Mouse (Mus musculus) erythroblast, adult 5-6 weeks (primary cell): ENCODE data around the gene Ubr2. TPM values are rescaled to one million over a fixed set of nuclear protein-coding genes. Genes with fewer than 3 reads are reported as not detected.

Source experiments
- ATAC-seq: replicated peaks from 2 replicates; pipeline ENCODE4 v1.8.0; 2016; ENCODE audit warnings: moderate number of reproducible peaks, mild to moderate bottlenecking, moderate TSS enrichment, inconsistent platforms; ENCODE audit not compliant: poor library complexity, low FRiP score, severe bottlenecking
- total RNA-seq, 2 experiments: library from RNA; stranded (forward) in 1 of 2; stranded (reverse) in 1 of 2; fragments of 150-400 nt in 1 of 2; fragments of 200-764, 138-1000 nt in 1 of 2; gene quantifications; 2 replicates each; pipeline versions ENCODE4 v1.2.3 to v1.2.4; 2015 to 2017; ENCODE audit warnings: low replicate concordance in 2 of 2

Gene Ubr2
- total RNA-seq, 2 experiments from 2014 or later, result 51.5 to 91.1 TPM

DNA sequence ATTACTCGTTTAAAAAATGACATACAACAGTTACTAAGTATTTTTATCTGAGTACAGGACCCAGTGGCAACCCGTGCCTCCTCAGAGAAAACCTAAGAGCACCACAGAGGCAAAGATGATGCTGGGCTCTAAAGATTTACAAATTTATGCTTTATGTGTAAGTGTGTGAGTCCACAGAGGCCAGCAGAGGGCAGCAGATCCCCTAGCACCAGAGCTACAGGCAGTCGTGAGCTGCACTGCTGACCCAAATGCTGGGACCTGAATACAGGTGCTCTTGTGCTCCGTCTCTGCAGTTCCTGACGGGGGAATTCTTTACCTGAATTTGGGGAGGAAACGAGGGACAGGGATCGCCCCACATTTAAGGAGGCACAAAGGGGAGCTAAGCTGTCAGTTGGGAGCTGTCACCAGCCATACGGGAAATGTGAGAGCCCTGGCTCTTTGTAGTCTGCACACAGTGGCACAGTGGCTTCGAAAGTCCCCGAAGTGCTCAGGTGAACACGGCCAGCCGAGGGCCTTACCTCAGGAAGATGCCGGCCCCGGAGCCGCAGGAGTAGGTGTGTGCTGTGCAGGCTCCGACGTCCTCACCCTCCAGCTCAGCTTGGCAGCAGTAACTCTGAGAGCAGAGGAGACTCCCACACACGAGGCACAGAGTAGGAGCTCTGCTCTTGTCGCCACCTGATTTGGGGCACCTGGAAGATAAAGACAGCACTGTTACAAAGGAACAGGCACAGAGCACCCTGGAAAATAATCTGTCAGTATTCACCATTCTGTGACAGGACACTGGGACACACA, 76.6 kb downstream of the Ubr2 start:
- ATAC-seq, result peak; percentile 59

DNA sequence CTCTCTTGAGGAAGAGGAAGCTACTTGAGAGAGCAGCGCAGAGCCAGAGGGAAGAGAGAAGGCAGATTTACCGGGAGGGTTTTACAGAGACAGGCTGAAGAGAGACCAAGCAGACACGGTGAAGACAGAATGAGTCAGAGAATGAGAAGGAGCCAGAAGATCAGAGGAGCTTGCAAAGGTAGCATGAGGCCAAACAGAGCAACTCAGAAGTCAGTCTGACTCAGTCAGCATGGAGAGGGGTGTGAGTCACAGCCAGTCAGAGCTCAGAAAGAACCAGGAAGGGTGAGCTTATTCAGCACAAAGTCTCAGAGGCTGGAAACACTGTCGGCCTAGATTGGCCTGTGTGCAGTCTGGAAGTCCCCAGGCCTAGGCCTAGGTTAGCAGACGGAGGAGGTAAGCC, 77.4 kb downstream of the Ubr2 start:
- ATAC-seq, result no peak

DNA sequence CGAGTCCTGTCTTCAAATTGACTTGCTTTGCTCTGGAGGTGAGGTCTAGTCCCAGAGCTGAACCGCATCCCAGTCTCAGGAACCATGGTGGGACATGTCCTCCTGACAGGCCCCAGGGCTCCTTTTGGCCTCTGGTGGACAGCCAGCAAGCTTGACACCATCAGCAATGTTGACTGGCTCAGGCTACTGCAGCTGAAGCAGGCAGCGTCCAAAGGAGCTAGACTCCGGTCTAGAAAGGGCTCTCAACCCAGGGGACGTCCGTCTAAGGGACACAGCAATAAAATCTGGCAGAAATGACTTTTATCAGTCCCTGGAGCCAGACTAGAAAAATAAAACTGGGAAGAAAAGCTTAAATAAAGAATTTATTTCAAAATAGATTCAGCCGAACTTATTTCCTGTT, 80.5 kb downstream of the Ubr2 start:
- no peak for ATAC-seq

DNA sequence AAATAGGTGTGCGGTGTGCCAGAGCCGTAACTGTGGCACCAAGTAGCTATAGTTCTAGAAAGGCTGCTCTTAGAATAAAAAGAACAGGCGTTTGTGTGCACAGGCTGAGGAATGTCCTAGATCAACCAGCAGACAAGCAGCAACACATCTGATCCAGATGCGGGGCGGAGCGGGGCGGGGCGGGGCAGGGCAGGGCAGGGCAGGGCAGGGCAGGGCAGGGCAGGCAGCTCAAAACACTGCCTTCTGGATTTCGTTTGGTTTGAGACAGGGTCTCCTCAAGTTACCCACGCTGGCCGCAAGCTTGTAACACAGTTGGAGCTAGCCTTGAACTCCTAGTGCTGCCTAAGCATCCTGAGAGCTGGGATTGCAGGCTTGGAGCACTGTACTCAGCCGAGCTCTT, 81.1 kb downstream of the Ubr2 start:
- no peak for ATAC-seq

DNA sequence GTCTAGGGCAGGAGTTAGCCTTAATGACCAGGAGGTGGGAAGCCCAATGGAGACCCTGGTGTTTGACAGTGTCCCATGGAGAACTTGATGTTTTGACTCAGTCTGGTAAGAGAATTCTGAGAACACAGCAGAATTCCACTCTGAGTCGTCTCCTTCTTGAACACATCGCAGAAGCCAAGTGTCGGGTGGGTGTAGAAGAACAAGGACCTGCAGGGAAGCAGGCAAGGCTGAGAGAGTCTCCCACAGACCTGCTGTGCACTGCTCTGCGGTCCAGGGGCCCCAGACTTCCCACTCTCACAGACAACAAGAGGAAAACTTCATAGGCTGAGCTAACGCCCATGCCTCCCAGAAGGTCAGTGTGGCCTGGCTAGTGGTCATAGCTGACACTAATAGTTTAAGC, 82.6 kb downstream of the Ubr2 start:
- ATAC-seq, result no peak

DNA sequence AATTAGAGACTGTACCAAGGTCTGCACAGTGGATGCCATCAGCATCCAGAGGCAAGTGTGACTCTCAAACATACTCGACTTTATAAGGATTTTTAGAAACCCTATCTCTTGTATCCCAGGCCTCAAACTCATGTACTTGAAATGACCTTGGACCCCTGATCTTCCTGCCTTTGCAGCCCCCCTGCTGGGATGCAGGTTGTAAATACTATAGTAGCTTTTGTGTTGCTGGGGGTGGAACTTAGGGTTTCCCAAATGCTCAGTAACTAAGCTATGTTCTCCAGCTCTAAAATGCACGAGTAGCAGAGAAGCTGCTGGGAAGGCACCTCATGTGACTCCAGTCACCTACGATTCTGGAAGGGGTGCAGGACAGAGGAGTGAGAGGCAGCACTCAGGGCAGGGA, 83.4 kb downstream of the Ubr2 start:
- no peak for ATAC-seq

DNA sequence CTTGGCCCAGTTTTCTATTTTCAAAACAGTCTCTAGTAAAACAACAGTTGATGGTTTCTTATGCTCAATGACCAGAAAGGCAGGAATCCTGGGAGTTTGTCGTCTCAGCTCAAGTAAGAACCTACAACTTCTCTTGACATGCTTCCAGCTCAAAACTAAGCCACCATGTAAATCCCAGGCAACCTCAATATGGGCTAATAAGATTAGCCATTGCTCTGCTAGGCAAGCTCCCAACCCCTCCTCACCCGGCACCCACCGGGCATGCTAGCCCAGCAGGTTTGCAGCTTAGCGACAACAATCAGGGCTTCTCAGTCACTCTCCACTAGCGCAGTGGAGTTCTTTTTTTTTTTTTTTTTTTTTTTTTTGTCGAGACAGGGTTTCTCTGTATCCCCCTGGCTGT, 84.2 kb downstream of the Ubr2 start:
- no peak for ATAC-seq

DNA sequence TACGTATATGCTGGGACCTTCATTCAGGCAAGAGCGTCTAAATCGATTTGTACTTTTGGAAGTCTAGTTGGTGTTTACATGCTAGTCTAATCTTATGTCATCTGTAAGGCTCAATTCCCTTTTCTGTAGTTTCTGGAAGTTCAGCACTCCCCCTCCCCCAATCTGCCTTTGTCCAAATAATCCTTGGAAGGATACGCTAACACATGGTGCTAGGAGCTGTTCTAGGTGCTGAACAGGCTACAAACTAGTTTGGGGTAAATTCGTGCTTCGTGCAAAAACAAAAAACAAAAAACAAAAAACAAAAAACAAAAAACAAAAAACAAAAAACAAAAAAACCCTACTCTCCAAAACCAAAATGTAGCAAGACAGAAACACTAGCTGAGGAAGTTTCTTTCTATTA, 89.5 kb downstream of the Ubr2 start:
- ATAC-seq, result no peak

DNA sequence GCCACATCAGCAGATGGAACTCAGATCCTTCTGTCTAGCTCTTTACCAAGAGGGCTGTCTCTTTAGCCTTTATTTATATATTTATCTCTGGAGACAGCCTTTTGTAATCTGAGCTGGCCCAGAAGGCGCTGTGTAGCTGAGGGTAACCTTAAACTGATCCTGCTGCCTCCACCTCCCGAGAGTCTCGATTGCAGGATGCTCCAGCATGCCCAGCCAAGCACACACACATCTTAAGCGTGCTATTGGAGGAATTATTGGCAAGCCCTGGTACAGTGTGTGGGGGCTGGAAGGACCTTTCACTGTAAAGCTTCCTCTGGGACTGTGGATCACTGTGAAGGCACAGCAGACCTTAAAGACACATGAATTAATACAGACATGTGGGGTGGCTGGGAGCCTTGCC, 91.4 kb downstream of the Ubr2 start:
- no peak for ATAC-seq

DNA sequence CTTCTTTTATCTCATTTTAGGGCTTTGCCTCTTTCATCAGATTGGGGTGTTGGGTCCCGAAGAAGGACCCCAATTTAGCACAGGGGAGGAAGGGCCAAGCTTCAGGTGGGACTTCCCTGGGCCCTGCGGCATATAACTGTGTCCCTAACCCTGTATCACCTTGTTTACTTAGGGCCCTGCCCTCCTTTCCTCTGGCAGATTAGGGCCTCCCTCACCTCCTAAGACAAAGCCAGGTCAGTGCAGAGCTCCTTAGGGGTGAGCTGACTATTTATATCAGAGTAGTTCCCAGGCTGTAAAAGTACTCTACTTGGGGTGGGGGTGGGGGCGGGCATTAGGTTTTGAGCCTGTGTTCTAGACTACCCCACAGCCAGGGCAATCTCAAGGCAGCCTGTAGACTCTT, 95.2 kb downstream of the Ubr2 start:
- ATAC-seq, result no peak

DNA sequence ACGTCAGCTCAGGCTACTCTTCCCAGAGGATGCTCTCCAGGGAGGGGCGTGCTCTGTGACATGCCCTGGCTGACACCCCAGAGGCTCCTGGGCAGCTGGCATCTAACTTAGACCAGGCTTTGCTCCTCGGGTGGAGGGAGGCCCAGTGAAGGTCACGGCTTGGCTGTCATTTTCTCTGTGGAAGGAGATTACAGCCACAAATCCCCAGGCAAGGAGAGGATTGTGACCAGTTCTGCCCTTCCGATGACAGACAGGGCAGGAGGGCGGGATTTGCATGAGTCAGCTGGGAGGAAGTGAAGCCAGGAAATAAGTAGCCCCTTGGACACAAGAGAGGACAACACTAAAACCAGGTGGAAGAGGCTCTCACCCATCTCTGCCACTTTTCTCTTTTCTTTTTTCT, 98.0 kb downstream of the Ubr2 start:
- ATAC-seq, result no peak

DNA sequence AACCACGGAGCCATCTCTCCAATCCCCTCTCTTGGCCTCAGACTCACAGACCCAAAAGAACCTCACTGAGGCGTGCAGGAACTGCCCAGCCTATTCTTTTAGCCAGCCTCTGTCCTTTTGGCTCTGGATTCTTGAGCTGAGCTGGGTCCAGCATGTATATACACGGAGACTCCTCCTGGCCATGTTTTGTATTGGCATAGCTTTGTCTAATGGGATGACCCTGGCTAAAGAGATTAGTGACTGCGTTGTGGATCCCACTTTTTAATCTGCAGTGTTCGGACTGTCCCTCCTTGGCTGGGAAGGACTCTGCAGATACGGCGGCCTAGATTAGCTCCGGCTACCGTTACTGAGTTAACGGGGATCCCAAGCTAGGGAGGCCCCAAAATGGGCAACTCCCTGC, 100.2 kb downstream of the Ubr2 start, which contains the start of gene Prph2:
Gene Prph2 (plus strand): TSS at position 274 of the 400 bp plus-strand sequence.
- no peak for ATAC-seq

DNA sequence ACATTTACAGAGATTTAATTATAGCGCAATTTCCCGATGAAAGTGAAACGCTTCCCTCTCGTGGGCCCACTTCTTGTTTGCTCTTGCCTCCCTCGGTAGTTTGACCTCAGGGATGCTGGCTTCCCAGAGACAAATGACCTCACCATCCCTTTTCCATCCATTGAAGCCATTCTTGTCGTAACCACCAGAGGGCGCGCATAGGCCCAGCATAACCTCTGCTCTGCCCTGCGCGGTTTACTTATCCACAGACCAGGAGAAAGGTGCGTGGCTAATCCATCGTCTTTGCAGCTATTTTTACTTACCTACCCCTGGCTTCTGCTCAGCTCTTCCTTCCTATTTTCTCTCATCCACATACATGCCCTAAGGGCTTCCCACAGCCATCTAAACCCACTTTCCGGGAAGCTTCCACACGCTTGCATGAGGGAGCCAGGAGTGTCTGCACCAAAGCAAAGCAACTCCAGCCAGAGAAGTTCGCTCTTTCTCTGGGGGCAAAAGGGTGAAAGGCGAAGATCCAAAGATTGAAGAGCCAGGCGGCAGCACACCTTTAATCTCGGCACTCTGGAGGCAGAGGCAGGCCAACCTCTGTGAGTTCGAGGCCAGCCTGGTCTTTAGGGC, 106.4 kb downstream of the Ubr2 start:
- ATAC-seq, result peak; percentile 98

DNA sequence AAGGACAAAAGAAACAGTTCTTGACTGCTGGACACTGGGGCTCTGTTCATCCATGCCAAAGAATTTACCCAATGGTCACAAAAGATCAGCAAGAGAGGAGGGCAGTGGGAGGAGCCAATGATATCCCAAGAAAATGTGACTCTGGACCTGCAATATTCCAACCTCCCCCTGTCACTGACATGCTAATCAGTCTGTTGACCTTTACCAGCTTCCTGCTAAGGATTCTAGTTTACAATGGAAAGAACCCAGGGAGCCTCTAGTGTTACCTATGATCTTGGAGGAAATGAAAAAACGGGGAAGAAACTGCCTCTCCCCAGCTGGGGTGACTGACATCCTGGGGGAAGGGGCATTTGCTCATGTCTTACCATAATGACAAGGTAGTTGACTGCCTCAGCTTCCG, 109.4 kb downstream of the Ubr2 start:
- ATAC-seq, result no peak

DNA sequence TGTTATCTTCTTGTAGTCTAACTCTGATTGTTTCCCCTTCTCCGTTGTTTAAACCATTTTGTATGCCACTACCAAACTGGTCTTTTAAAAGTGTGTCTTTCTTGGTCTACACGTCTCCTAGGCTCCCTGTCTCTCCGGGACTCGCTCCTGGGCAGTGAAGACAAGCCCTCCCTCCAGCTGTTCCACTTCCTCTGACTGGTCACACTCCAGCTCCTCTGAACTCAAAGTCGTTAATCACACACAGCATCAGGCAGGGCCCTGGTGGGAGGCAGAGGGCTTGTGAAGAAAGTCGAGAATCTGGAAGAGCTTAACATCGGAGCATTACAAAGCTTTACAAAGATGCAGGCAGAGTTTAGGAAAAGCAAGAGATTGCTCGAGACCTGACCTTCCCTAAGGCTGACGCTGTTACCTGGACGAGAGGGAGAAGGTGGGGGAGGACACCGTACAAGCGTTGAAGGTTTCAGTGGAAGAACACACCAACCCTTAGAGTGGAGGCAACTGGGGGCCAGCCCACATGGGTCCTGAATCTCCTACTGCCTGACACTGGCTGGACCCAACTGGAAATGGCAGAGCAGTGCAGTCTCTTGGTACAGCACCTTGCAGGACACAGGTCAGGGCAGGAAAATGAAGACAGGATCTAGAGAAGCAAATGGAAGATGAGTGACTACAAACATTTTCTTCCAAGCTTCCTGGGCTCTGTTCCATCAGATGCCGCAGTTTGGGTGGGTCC, 113.0 kb downstream of the Ubr2 start:
- ATAC-seq, result no peak

DNA sequence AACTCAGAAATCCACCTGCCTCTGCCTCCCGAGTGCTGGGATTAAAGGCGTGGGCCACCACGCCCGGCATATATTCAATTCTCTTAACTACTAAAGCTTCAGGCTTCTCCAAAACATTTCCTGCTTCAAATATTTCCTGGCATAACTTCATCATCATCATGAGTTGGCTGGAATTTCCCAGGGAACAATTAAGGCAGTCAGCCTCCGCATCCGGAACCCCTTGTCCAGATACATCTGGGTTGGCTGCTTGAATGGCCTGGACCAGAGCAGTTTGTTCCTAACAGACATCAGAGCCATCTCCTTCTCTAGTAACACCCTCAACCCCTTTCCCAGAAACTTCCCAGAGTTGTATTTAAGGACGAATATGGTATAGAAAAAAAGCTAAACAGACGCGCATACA, 114.9 kb downstream of the Ubr2 start:
- no peak for ATAC-seq

DNA sequence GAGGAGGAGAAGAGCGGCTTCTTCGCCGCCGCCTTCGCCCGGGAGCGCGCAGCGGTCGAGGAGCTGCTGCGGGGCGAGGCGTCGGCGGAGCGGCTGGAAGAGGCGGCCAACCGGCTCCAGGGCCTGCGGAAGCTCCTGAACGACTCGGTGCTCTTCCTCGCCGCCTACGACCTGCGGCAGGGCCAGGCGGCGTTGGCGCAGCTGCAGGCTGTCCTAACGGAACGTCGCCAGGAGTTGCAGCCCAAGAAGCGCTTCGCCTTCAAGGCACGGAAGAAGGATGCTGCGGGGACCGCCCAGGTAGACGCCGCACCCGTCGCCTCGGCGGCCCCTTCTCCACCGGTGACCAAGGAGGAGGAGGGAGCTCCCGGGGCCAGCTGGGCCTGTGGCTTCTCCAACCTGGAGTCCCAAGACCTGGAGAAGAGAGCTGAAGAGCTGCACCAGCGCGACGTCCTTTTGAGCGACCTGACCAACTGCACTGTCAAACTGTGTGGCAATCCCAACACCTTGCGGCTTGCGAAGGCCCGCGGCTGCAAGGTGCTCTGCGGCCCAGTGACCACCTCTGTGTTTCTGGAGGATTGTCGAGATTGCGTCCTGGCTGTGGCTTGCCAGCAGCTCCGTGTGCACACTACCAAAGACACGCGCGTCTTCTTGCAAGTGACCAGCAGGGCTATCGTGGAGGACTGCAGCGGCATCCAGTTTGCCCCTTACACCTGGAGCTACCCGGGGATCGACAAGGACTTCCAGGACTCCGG, 119.3 kb downstream of the Ubr2 start:
- peak; percentile 32 for ATAC-seq

DNA sequence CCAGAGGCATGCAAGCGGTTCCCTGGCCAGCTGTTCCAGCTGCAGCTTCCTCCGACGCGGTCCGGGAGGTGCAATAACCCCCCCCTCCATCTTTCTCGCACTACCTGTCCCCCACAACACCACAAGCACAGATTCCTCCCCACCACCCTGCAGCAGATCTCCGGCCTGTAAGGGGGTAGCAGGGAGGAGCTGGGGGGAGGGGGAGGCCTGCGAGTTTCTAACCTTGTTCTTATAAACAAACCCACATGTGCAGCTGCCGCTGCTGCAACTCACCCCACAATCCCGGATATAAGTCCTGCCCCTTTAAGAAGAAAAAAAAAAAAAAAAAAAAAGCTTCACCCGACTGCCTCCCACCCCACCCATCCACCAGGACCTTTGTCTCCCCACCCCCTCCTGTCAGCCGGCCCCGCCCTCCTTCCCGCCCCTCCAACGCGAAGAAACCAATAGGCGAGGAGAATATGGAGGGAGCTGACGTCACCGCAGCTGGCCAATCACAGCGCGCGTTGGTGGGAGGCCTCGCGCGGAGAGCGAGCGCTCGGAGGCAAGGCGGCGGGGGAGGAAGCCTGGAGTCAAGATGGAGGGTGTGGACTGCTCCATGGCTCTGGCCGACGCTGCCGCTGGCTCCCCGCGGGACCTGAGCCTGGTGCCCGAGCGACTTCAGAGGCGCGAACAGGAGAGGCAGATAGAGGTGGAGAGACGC, 120.1 kb downstream of the Ubr2 start, which contains the start of gene Tbcc:
Gene Tbcc (plus strand): TSS at position 569 of the 700 bp plus-strand sequence.
- peak; percentile 93 for ATAC-seq

DNA sequence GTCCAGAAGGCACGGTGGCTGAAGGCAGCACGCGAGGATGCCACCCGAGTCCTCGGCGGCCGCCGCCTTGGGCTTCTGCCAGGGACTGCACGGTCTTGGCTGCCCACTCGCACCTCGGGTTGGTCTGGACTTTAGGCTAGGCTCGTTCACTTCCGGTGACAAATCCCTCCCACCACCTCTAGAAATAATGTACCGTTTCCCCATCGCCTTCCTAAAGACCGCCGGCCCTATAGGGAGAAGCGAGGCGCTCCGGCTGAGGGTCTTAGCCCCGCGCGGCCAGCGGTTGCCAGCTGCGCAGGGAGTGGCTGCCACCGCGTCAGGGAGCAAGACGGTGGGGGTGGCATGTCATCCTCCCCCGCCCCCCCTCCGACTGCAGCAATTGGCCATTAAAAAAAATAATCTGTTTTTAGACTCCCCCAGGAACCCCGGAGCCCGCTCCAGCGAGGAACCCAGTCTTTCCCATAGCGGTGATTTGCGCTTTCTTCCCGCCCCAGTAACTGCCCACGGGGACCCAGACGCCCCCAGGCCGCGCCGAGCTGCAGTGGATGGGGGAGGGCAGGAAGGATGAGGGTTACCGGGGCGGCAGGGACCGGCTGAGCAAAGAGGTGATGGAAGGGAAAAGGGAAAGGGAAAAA, 120.8 kb downstream of the Ubr2 start:
- ATAC-seq, result peak; percentile 44
